Mouse (Mus musculus): ENCODE results near the gene Pigz. TPM values are rescaled to one million over a fixed set of nuclear protein-coding genes. Genes with fewer than 3 reads are reported as not detected.
"Not testable (repeated sequence)": the region's sequence is repeated elsewhere in the genome, so short reads cannot be mapped to it uniquely, and the experiment has no call there.

The Pigz gene
- polyA plus RNA-seq, 1 experiment from 2014 or later: 0.52 TPM

- no peak overlapping the region for H3K9ac ChIP-seq
- no peaks in the 10 kb centered on the region for H3K9me3 ChIP-seq (replicated peaks)
- 82% methylated on average over 6 of the region's 6 CpGs for WGBS
- H3K27me3 ChIP-seq (replicated peaks): no peaks in the 10 kb centered on the region
- no peak overlapping the region for H3K4me2 ChIP-seq
- H3K27ac ChIP-seq (ENCODE audit: poor library complexity, severe bottlenecking): no peak overlapping the region
- H3K4me3 ChIP-seq: no peak overlapping the region
- H3K4me1 ChIP-seq (replicated peaks): peaks cover 35% of the 10 kb centered on the region
- ATAC-seq (ENCODE audit: insufficient number of reproducible peaks, low FRiP score): no peak
- peaks cover 16% of the 10 kb centered on the region for H3K36me3 ChIP-seq
Measured at GRCm38 (mm10) chr16:31945372-31945771, 11.7 kb downstream of the Pigz start.

GRCm38 (mm10) chr16:31945986-31946385 is 12.3 kb downstream of the Pigz start:
- H3K27ac ChIP-seq (ENCODE audit: poor library complexity, severe bottlenecking): not testable (repeated sequence)

GRCm38 (mm10) chr16:31947333-31947732 is 13.7 kb downstream of the Pigz start:
- Histone ChIP-seq H3K9ac (peak overlapping the region; percentile 94), H3K27me3 (replicated peaks) (no peaks in the 10 kb centered on the region), H3K27ac (ENCODE audit: poor library complexity, severe bottlenecking) (peak overlapping the region; percentile 96; the same call in 1 of the 2 replicates), H3K4me3 (peak overlapping the region; percentile 84), H3K4me1 (replicated peaks) (peaks cover 35% of the 10 kb centered on the region), H3K36me3 (peaks cover 36% of the 10 kb centered on the region), H3K4me2 (peak overlapping the region; percentile 93), H3K9me3 (replicated peaks) (no peaks in the 10 kb centered on the region)
- WGBS: 23% methylated on average over 8 of the region's 8 CpGs
- no peak for ATAC-seq (ENCODE audit: insufficient number of reproducible peaks, low FRiP score)

More at GRCm38 (mm10) chr16:31945986-31946385, 12.3 kb downstream of the Pigz start:
- peaks cover 35% of the 10 kb centered on the region for H3K4me1 ChIP-seq (replicated peaks)
- H3K4me2 ChIP-seq; ATAC-seq (ENCODE audit: insufficient number of reproducible peaks, low FRiP score); H3K9me3 ChIP-seq (replicated peaks); H3K27me3 ChIP-seq (replicated peaks); H3K9ac ChIP-seq: not testable (repeated sequence)
- H3K36me3 ChIP-seq: peaks cover 22% of the 10 kb centered on the region
- H3K4me3 ChIP-seq: peak overlapping the region; percentile 84; the same call in 1 of the 2 replicates
- 85% methylated on average over 6 of the region's 6 CpGs for WGBS

GRCm38 (mm10) chr16:31947901-31948316 is 14.3 kb downstream of the Pigz start:
- WGBS: under 1% methylated on average over 38 of the region's 38 CpGs
- Histone ChIP-seq H3K4me3 (peak overlapping the region; percentile 84), H3K27me3 (replicated peaks) (no peaks in the 10 kb centered on the region), H3K4me2 (peak overlapping the region; percentile 93), H3K36me3 (peaks cover 39% of the 10 kb centered on the region), H3K9ac (peak overlapping the region; percentile 94), H3K27ac (ENCODE audit: poor library complexity, severe bottlenecking) (peak overlapping the region; percentile 96), H3K9me3 (replicated peaks) (no peaks in the 10 kb centered on the region), H3K4me1 (replicated peaks) (peaks cover 35% of the 10 kb centered on the region)
- ATAC-seq (ENCODE audit: insufficient number of reproducible peaks, low FRiP score): peak; percentile 54; the same call in 1 of the 2 replicates

- Histone ChIP-seq H3K9ac (peak within 1 kb of the TSS; percentile 94), H3K4me2 (peak within 1 kb of the TSS; percentile 93), H3K36me3 (peaks cover 39% of the 10 kb centered on the region), H3K4me1 (replicated peaks) (peaks cover 35% of the 10 kb centered on the region), H3K27ac (ENCODE audit: poor library complexity, severe bottlenecking) (peak within 1 kb of the TSS; percentile 96), H3K27me3 (replicated peaks) (no peaks in the 10 kb centered on the region), H3K9me3 (replicated peaks) (no peaks in the 10 kb centered on the region), H3K4me3 (peak within 1 kb of the TSS; percentile 84)
- under 1% methylated on average over 55 of the region's 55 CpGs for WGBS
- ATAC-seq (ENCODE audit: insufficient number of reproducible peaks, low FRiP score): peak; percentile 88
Measured at GRCm38 (mm10) chr16:31948345-31948774, 14.7 kb downstream of the Pigz start, which contains the start of the genes 0610012G03Rik and Ncbp2. 0610012G03Rik (minus strand) TSS chr16:31948494. Ncbp2 (plus strand) TSS chr16:31948513.

- ATAC-seq (ENCODE audit: insufficient number of reproducible peaks, low FRiP score): no peak
Measured at GRCm38 (mm10) chr16:31963224-31963623, 29.6 kb downstream of the Pigz start.

GRCm38 (mm10) chr16:31975258-31975657 is 41.6 kb downstream of the Pigz start:
- Histone ChIP-seq H3K36me3 (peaks cover 74% of the 10 kb centered on the region), H3K4me3 (no peak overlapping the region), H3K9ac (no peak overlapping the region), H3K4me2 (no peak overlapping the region), H3K27ac (ENCODE audit: poor library complexity, severe bottlenecking) (no peak overlapping the region), H3K9me3 (replicated peaks) (no peaks in the 10 kb centered on the region), H3K27me3 (replicated peaks) (no peaks in the 10 kb centered on the region), H3K4me1 (replicated peaks) (no peaks in the 10 kb centered on the region)
- 88% methylated on average over 4 of the region's 4 CpGs for WGBS
- ATAC-seq (ENCODE audit: insufficient number of reproducible peaks, low FRiP score): no peak

More at GRCm38 (mm10) chr16:31963224-31963623, 29.6 kb downstream of the Pigz start:
- H3K27ac ChIP-seq (ENCODE audit: poor library complexity, severe bottlenecking): no peak overlapping the region
- H3K4me3 ChIP-seq: no peak overlapping the region
- H3K27me3 ChIP-seq (replicated peaks): no peaks in the 10 kb centered on the region
- H3K9ac ChIP-seq: no peak overlapping the region
- WGBS: 88% methylated on average over 7 of the region's 7 CpGs
- no peaks in the 10 kb centered on the region for H3K9me3 ChIP-seq (replicated peaks)
- H3K36me3 ChIP-seq: peaks cover 76% of the 10 kb centered on the region
- no peak overlapping the region for H3K4me2 ChIP-seq
- H3K4me1 ChIP-seq (replicated peaks): no peaks in the 10 kb centered on the region

- Histone ChIP-seq H3K36me3 (peaks cover 67% of the 10 kb centered on the region), H3K9me3 (replicated peaks) (no peaks in the 10 kb centered on the region), H3K4me2 (no peak overlapping the region), H3K4me3 (no peak overlapping the region), H3K4me1 (replicated peaks) (no peaks in the 10 kb centered on the region), H3K9ac (no peak overlapping the region), H3K27me3 (replicated peaks) (no peaks in the 10 kb centered on the region), H3K27ac (ENCODE audit: poor library complexity, severe bottlenecking) (no peak overlapping the region)
- ATAC-seq (ENCODE audit: insufficient number of reproducible peaks, low FRiP score): no peak
- WGBS: 87% methylated on average over 3 of the region's 3 CpGs
Measured at GRCm38 (mm10) chr16:31979501-31979900, 45.9 kb downstream of the Pigz start.

- Histone ChIP-seq H3K36me3 (peaks cover 58% of the 10 kb centered on the region), H3K27ac (ENCODE audit: poor library complexity, severe bottlenecking) (no peak overlapping the region), H3K9me3 (replicated peaks) (no peaks in the 10 kb centered on the region), H3K27me3 (replicated peaks) (no peaks in the 10 kb centered on the region), H3K4me2 (no peak overlapping the region), H3K4me3 (no peak overlapping the region), H3K9ac (no peak overlapping the region), H3K4me1 (replicated peaks) (no peaks in the 10 kb centered on the region)
- ATAC-seq (ENCODE audit: insufficient number of reproducible peaks, low FRiP score): no peak
- WGBS: 82% methylated on average over 5 of the region's 5 CpGs
Measured at GRCm38 (mm10) chr16:31980946-31981345, 47.3 kb downstream of the Pigz start.

- no peak for ATAC-seq (ENCODE audit: insufficient number of reproducible peaks, low FRiP score)
- H3K36me3 ChIP-seq: peaks cover 63% of the 10 kb centered on the region
- no peak overlapping the region for H3K9ac ChIP-seq
- no peaks in the 10 kb centered on the region for H3K27me3 ChIP-seq (replicated peaks)
- no peak overlapping the region for H3K27ac ChIP-seq (ENCODE audit: poor library complexity, severe bottlenecking)
- no peak overlapping the region for H3K4me3 ChIP-seq
- WGBS: 39% methylated on average over 1 of the region's 1 CpGs
- H3K9me3 ChIP-seq (replicated peaks): no peaks in the 10 kb centered on the region
- no peaks in the 10 kb centered on the region for H3K4me1 ChIP-seq (replicated peaks)
- H3K4me2 ChIP-seq: no peak overlapping the region
Measured at GRCm38 (mm10) chr16:31992039-31992438, 58.4 kb downstream of the Pigz start.

GRCm38 (mm10) chr16:31993195-31993594 is 59.5 kb downstream of the Pigz start:
- Histone ChIP-seq H3K4me1 (replicated peaks) (no peaks in the 10 kb centered on the region), H3K9ac (no peak overlapping the region), H3K27ac (ENCODE audit: poor library complexity, severe bottlenecking) (no peak overlapping the region), H3K36me3 (peaks cover 54% of the 10 kb centered on the region), H3K9me3 (replicated peaks) (no peaks in the 10 kb centered on the region), H3K27me3 (replicated peaks) (no peaks in the 10 kb centered on the region), H3K4me2 (no peak overlapping the region), H3K4me3 (no peak overlapping the region)
- WGBS: 96% methylated on average over 4 of the region's 4 CpGs
- no peak for ATAC-seq (ENCODE audit: insufficient number of reproducible peaks, low FRiP score)

- no peak overlapping the region for H3K4me2 ChIP-seq
- no peaks in the 10 kb centered on the region for H3K9me3 ChIP-seq (replicated peaks)
- no peak overlapping the region for H3K9ac ChIP-seq
- H3K27me3 ChIP-seq (replicated peaks): no peaks in the 10 kb centered on the region
- H3K4me3 ChIP-seq: no peak overlapping the region
- ATAC-seq (ENCODE audit: insufficient number of reproducible peaks, low FRiP score): no peak
- H3K4me1 ChIP-seq (replicated peaks): no peaks in the 10 kb centered on the region
- no peak overlapping the region for H3K27ac ChIP-seq (ENCODE audit: poor library complexity, severe bottlenecking)
- peaks cover 49% of the 10 kb centered on the region for H3K36me3 ChIP-seq
Measured at GRCm38 (mm10) chr16:31993946-31994345, 60.3 kb downstream of the Pigz start.
